Mouse (Mus musculus): ENCODE results near the gene Fam120b. TPM values are rescaled to one million over a fixed set of nuclear protein-coding genes. Genes with fewer than 3 reads are reported as not detected.

The Fam120b gene
- polyA plus RNA-seq, 1 experiment = 8.4 TPM

DNA sequence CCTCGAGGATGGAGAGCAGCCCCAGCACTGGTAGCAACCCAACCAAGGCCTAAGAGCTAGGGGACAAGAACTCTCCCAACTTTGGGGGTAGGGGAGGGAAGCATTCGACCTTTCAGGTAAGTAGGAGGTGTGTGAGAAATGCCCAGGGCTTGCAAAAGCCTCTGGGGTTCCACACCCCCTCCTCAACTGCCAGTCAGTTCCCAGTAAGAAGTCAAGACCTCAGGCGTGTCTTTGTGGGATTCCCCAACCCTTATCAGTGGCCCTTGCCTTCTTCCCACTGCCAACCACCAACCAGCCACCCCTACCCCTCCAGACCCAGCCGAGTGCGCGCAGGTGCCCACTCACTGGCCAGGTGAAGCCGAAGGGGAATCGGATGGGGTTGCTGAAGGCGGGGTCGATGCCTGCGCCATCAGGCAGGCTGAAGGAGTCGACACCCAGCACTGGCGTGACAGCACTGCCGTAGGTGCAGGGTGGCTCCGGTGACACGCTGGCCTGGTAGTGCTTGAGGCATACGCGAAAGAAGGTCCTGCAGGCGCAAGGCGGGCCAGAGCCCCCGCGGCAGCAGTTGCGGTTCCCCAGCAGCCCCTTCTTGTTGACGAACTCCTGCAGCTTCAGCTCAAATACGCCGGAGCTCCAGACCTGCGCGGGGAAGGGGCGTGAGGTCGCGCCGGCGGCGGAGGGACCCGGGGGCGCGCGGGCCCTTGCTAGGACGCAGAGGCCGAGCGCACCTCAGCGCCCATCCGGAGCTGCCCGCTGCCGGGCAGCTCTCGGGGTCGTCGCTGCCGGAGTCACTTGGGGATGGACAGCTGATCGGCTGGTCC, 21.5 kb upstream of the Fam120b start:
- H3K27me3 ChIP-seq (ENCODE audit: control insufficient read depth, insufficient read depth, low read length) = peaks cover 21% of the 10 kb centered on the region
- peak overlapping the region; percentile 45 for H3K27ac ChIP-seq (ENCODE audit: insufficient read depth, low read length)
- peak overlapping the region; percentile 61 for H3K4me3 ChIP-seq (ENCODE audit: extremely low read depth, insufficient read depth, insufficient read length)
- no peak for DNase-seq (ENCODE audit: low read depth in 1 of 2, low spot score in 2 of 2)
- peaks cover 9% of the 10 kb centered on the region for H3K4me1 ChIP-seq (ENCODE audit: control insufficient read depth, insufficient read depth, insufficient read length)
- TF ChIP-seq POLR2A (IDR thresholded peaks at IDR 0.05; ENCODE audit: low read depth, low read length) = no peak
- TF ChIP-seq CTCF (IDR thresholded peaks at IDR 0.05; ENCODE audit: extremely low read depth, insufficient read depth, insufficient read length, insufficient replicate concordance) = no peak
- 4% methylated on average over 50 of the region's 50 CpGs for WGBS
- no peaks in the 10 kb centered on the region; the same call in 1 of the 2 replicates for H3K36me3 ChIP-seq (ENCODE audit: control insufficient read depth, insufficient read depth, low read length)

GRCm38 (mm10) chr17:15375224-15375623, 20.8 kb upstream of the Fam120b start:
- TF ChIP-seq CTCF (IDR thresholded peaks at IDR 0.05; ENCODE audit: extremely low read depth, insufficient read depth, insufficient read length, insufficient replicate concordance) (no peak), POLR2A (IDR thresholded peaks at IDR 0.05; ENCODE audit: low read depth, low read length) (no peak)
- no peak for DNase-seq (ENCODE audit: low read depth in 1 of 2, low spot score in 2 of 2)
- WGBS = under 1% methylated on average over 18 of the region's 18 CpGs
- peaks cover 21% of the 10 kb centered on the region for H3K27me3 ChIP-seq (ENCODE audit: control insufficient read depth, insufficient read depth, low read length)
- H3K4me1 ChIP-seq (ENCODE audit: control insufficient read depth, insufficient read depth, insufficient read length) = peaks cover 9% of the 10 kb centered on the region
- H3K27ac ChIP-seq (ENCODE audit: insufficient read depth, low read length) = peak overlapping the region; percentile 47; the same call in 1 of the 2 replicates
- no peaks in the 10 kb centered on the region; the same call in 1 of the 2 replicates for H3K36me3 ChIP-seq (ENCODE audit: control insufficient read depth, insufficient read depth, low read length)
- peak overlapping the region; percentile 61 for H3K4me3 ChIP-seq (ENCODE audit: extremely low read depth, insufficient read depth, insufficient read length)

DNA sequence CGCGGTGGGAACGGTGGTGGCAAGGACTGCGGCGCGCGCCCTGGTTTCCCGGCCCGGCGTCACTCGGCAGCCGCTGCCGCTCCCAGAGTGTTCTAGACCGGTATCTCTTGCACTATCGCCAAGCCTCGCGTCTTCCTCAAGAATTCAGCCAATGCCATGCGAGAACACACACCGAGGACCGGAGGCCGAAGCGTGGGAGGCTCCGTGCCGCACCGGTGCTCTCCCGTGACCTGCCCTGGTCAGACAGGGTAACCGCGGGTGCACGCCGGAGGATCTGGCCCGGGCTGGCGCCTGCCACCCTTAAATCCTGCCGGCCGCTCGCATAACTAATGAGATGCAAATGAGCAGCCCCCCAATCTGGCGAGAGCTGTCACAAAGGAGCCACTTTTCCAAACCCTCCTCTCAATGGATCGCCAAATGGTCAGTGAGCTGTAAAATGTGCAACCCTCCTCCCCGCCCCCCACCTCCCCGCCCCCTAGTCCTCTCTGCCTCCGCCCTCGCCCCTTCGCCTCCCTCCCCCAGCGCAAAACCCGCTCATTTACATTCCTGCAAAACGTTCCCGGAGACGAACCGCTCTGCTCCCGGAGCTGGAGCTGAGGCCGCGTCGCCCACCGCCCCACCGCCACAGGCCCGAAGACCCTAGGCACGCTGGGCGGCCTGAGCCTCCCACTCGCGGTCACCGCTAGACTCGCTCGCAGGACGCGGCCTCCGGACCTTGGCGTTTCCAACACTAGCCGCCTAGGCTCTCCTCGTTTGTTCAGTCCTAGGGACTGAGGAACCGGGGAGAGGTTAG, 20.1 kb upstream of the Fam120b start:
- TF ChIP-seq POLR2A (IDR thresholded peaks at IDR 0.05; ENCODE audit: low read depth, low read length) (peak; percentile 71), CTCF (IDR thresholded peaks at IDR 0.05; ENCODE audit: extremely low read depth, insufficient read depth, insufficient read length, insufficient replicate concordance) (no peak)
- Histone ChIP-seq H3K4me3 (ENCODE audit: extremely low read depth, insufficient read depth, insufficient read length) (peak overlapping the region; percentile 61), H3K4me1 (ENCODE audit: control insufficient read depth, insufficient read depth, insufficient read length) (peaks cover 9% of the 10 kb centered on the region), H3K36me3 (ENCODE audit: control insufficient read depth, insufficient read depth, low read length) (no peaks in the 10 kb centered on the region), H3K27me3 (ENCODE audit: control insufficient read depth, insufficient read depth, low read length) (peaks cover 24% of the 10 kb centered on the region), H3K27ac (ENCODE audit: insufficient read depth, low read length) (peak overlapping the region; percentile 47; the same call in 1 of the 2 replicates)
- under 1% methylated on average over 66 of the region's 69 CpGs for WGBS
- DNase-seq (ENCODE audit: low read depth in 1 of 2, low spot score in 2 of 2) = peak in 1 of 2 experiments; percentile 66

DNA sequence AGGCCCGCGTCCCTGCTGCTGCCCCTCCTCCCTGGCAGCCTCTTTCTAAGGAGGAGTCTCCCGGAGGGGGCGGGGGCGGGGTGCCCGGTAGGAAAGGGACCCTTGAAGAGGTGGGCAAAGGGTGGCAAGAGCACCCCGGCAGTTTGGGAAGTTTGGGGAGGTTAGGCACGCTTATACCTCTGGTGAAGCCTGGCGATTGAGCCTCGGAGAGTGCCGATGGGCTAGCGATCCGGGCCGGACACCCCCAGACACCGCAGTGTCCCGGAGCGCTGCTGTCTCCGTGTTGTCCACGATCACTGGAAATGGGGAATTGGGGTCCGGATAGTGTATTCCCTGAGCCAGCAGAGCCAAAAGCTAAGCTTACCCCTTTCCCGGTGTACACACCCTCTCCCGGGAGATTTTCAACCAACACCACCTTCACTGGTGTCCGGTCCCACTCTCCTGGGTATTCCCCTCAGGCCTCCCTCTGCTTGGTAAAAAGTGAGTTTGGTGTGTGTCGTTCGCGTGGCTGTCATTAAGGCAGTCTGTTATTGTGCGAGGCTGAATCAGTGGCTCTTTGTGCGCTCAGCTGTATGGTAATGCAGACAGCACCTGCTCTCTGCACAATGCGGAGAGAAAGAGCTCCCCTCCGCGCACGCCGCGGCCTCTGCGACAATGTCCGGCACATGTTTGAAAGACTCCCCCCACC, 19.4 kb upstream of the Fam120b start, which contains the start of gene Dll1:
Gene Dll1, minus strand, starts transcription at position 379 of the 688 bp plus-strand sequence.
- no peaks in the 10 kb centered on the region for H3K36me3 ChIP-seq (ENCODE audit: control insufficient read depth, insufficient read depth, low read length)
- H3K27ac ChIP-seq (ENCODE audit: insufficient read depth, low read length) = peak within 1 kb of the TSS; percentile 47
- 3% methylated on average over 35 of the region's 36 CpGs for WGBS
- peaks cover 24% of the 10 kb centered on the region for H3K27me3 ChIP-seq (ENCODE audit: control insufficient read depth, insufficient read depth, low read length)
- DNase-seq (ENCODE audit: low read depth in 1 of 2, low spot score in 2 of 2) = no peak
- peaks cover 9% of the 10 kb centered on the region for H3K4me1 ChIP-seq (ENCODE audit: control insufficient read depth, insufficient read depth, insufficient read length)
- peak within 1 kb of the TSS; percentile 61 for H3K4me3 ChIP-seq (ENCODE audit: extremely low read depth, insufficient read depth, insufficient read length)
- TF ChIP-seq POLR2A (IDR thresholded peaks at IDR 0.05; ENCODE audit: low read depth, low read length) (no peak), CTCF (IDR thresholded peaks at IDR 0.05; ENCODE audit: extremely low read depth, insufficient read depth, insufficient read length, insufficient replicate concordance) (no peak)

DNA sequence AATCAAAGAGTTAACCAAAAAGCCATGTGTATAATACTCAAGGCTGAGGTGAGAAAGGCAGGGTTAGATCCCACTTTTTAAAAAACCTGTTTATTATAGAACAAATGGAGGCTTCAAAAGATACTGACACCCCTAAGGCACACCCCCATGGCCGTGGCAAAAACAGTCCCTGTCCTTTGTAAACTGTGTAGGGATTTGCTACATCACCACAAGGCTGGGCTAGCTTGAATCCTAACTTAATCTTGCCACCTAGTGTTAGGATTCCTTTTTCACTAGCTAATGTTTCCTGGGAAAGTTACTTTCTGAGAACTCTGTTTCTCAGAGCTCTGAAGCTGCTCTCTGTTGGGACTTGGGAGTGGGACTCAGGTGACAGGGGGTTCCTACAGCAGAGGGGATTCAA, 18.1 kb upstream of the Fam120b start:
- H3K27ac ChIP-seq (ENCODE audit: insufficient read depth, low read length) = no peak overlapping the region
- H3K27me3 ChIP-seq (ENCODE audit: control insufficient read depth, insufficient read depth, low read length) = peaks cover 28% of the 10 kb centered on the region
- H3K4me3 ChIP-seq (ENCODE audit: extremely low read depth, insufficient read depth, insufficient read length) = no peak overlapping the region
- TF ChIP-seq CTCF (IDR thresholded peaks at IDR 0.05; ENCODE audit: extremely low read depth, insufficient read depth, insufficient read length, insufficient replicate concordance) = no peak
- TF ChIP-seq POLR2A (IDR thresholded peaks at IDR 0.05; ENCODE audit: low read depth, low read length) = no peak
- H3K4me1 ChIP-seq (ENCODE audit: control insufficient read depth, insufficient read depth, insufficient read length) = peaks cover 9% of the 10 kb centered on the region
- WGBS = 3% methylated on average over 1 of the region's 1 CpGs
- DNase-seq (ENCODE audit: low read depth in 1 of 2, low spot score in 2 of 2) = no peak
- H3K36me3 ChIP-seq (ENCODE audit: control insufficient read depth, insufficient read depth, low read length) = no peaks in the 10 kb centered on the region

DNA sequence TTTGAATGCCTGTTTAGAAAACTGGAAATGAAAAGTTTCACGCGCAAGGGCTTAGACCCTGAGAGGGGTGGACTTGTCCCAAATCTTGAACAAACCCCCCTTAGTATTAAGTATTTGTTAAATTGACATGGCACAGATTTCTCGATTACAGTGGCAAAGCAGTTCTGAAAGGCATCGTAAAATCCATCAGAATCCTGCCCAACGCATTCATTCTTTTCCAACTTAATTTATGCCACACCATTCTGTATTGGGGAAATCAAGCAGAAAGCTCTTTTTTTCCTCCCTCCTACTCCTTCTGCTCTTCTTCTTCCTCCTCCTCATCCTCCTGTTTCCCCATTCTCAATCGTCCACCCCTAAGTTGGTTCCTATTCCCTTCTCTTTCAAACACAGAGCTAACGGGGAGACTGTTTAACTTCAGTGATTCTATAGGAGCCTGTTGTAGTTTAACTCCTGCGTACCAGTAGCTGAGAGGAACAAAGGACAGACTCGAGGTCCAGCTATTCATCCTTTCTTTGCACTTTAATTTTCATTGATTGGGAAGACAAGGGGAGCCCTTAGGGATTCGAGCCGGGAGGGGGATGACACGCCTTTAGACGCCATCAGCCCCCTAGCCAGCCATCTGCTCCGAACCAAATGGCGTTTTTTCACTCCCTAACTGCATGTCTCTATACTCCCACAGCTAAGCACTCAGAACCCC, 17.4 kb upstream of the Fam120b start:
- 28% methylated on average over 15 of the region's 15 CpGs for WGBS
- Histone ChIP-seq H3K4me1 (ENCODE audit: control insufficient read depth, insufficient read depth, insufficient read length) (peaks cover 9% of the 10 kb centered on the region), H3K27me3 (ENCODE audit: control insufficient read depth, insufficient read depth, low read length) (peaks cover 26% of the 10 kb centered on the region), H3K27ac (ENCODE audit: insufficient read depth, low read length) (no peak overlapping the region), H3K4me3 (ENCODE audit: extremely low read depth, insufficient read depth, insufficient read length) (no peak overlapping the region), H3K36me3 (ENCODE audit: control insufficient read depth, insufficient read depth, low read length) (no peaks in the 10 kb centered on the region)
- TF ChIP-seq CTCF (IDR thresholded peaks at IDR 0.05; ENCODE audit: extremely low read depth, insufficient read depth, insufficient read length, insufficient replicate concordance) = no peak
- no peak for TF ChIP-seq POLR2A (IDR thresholded peaks at IDR 0.05; ENCODE audit: low read depth, low read length)
- DNase-seq (ENCODE audit: low read depth in 1 of 2, low spot score in 2 of 2) = no peak

Measured in spleen, adult 2 months (tissue).